Mouse (Mus musculus): ENCODE results near the gene 1700011L22Rik. TPM values are rescaled to one million over a fixed set of nuclear protein-coding genes. Genes with fewer than 3 reads are reported as not detected.

1700011L22Rik gene
- not detected in 2 replicates for polyA plus RNA-seq (2014; fragmentation: Nextera tagmentation; extraction: Ambion mirVana)

DNA sequence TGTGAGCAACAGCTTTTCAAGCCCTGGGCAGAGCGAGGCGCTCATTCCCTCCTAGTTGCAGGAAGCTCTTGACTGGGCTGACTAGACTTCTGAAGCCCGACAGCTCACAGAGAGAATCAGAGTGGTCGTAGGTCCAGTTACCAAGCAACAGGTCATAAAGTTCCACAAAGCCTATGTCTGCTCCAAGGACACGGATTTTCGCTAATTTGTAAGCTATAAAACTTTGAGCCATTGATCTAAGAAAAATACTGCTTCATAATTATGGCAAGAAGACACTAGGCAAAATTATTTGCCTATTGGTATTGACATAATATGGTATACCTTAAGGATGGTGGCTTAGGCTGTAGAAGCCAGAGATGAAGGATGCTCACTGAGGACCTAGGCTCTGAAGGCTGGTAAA, at the start of gene 1700011L22Rik:
Gene 1700011L22Rik (minus strand): TSS at position 101 of the 400 bp plus-strand sequence.
- H3K27ac ChIP-seq (ENCODE audit: low read depth, low read length) = no peak within 1 kb of the TSS
- H3K4me2 ChIP-seq = no peak within 1 kb of the TSS
- no peaks in the 10 kb centered on the region for H3K27me3 ChIP-seq (ENCODE audit: control insufficient read depth, insufficient read depth, low read length)
- ATAC-seq (ENCODE audit: low FRiP score) (no peak), DNase-seq (ENCODE audit: low spot score, missing footprints) (no peak)
- no peak within 1 kb of the TSS for H3K4me3 ChIP-seq (ENCODE audit: low read depth, low read length)
- H3K4me1 ChIP-seq (ENCODE audit: control insufficient read depth, insufficient read depth, low read length) = no peaks in the 10 kb centered on the region
- no peak within 1 kb of the TSS for H3K9ac ChIP-seq (ENCODE audit: low read length)
- no peaks in the 10 kb centered on the region for H3K36me3 ChIP-seq (ENCODE audit: control insufficient read depth, insufficient read depth, low read length)
- 95% methylated on average over 6 of the region's 6 CpGs for WGBS
- no peaks in the 10 kb centered on the region for H3K9me3 ChIP-seq (ENCODE audit: control insufficient read depth, low read length)

DNA sequence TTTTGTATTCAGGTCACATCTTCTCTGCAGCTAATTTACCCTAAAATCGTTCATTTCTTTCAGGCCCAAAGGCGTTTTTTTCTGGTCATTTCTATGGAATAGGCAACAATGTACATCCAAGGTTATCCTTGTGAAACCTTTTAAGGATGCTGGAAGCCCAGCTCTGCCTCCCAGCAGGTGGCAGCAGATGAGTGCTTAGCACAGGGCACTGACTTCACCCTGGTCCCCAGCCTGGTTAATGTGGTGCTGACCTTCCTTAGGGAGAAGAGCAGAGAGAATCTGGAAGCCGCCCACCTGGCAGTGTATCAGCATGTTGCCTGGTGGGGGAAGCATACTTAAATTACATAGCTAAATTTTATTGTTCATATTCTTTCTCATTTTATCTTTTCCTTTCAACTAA, 49.4 kb upstream of the 1700011L22Rik start:
- no peaks in the 10 kb centered on the region for H3K36me3 ChIP-seq (ENCODE audit: control insufficient read depth, insufficient read depth, low read length)
- H3K9me3 ChIP-seq (ENCODE audit: control insufficient read depth, low read length) = no peaks in the 10 kb centered on the region
- no peak for ATAC-seq (ENCODE audit: low FRiP score)
- DNase-seq (ENCODE audit: low spot score, missing footprints) = peak; percentile 89
- H3K4me2 ChIP-seq = no peak overlapping the region
- no peak overlapping the region for H3K27ac ChIP-seq (ENCODE audit: low read depth, low read length)
- no peak overlapping the region for H3K4me3 ChIP-seq (ENCODE audit: low read depth, low read length)
- 54% methylated on average over 3 of the region's 3 CpGs for WGBS
- peaks cover 12% of the 10 kb centered on the region for H3K4me1 ChIP-seq (ENCODE audit: control insufficient read depth, insufficient read depth, low read length)
- no peaks in the 10 kb centered on the region for H3K27me3 ChIP-seq (ENCODE audit: control insufficient read depth, insufficient read depth, low read length)
- H3K9ac ChIP-seq (ENCODE audit: low read length) = no peak overlapping the region

DNA sequence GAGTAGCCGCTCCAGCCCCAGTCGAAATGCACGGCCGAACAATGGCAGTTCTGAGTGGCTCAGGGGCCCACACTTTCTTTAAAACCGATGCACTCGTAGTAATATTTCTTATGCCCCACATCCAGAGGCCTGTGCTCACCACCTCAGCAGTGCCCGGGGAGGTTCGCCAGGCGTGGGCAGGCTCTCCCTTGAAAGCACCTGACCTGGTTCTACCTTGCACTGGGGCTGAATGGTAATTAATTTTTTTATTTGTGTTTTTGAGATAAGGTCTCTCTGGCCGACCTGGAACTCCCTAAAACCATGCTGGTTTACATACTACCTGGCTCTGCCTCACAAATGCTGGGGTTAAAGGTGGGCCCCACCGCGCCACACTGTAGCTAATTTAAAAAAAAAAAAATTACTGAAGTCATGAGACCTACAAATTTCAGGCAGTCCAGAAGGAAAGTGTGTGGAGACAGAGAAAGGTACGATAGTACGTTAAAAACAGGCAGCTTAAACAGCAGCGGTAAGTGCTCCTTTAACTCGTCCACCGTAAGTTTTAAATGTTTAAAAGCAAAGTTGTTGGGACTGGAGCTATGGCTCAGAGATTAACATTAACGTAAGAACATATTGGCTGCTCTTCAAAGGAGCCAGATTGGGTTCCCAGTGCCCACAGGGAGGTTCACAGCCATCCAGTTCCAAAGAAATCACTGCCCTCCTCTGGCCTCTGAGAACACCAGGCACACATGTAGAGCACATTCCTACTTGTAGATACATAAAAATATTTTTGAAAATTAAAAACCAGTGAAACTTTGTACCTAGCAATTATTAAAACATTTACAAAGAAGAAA, 47.1 kb upstream of the 1700011L22Rik start:
- peak overlapping the region; percentile 80 for H3K9ac ChIP-seq (ENCODE audit: low read length)
- whole genome bisulfite sequencing = 15% methylated on average over 18 of the region's 18 CpGs
- no peaks in the 10 kb centered on the region for H3K27me3 ChIP-seq (ENCODE audit: control insufficient read depth, insufficient read depth, low read length)
- peak overlapping the region; percentile 56 for H3K4me3 ChIP-seq (ENCODE audit: low read depth, low read length)
- no peaks in the 10 kb centered on the region for H3K36me3 ChIP-seq (ENCODE audit: control insufficient read depth, insufficient read depth, low read length)
- H3K27ac ChIP-seq (ENCODE audit: low read depth, low read length) = peak overlapping the region; percentile 92
- ATAC-seq (ENCODE audit: low FRiP score) (no peak), DNase-seq (ENCODE audit: low spot score, missing footprints) (peak; percentile 82)
- H3K4me2 ChIP-seq = peak overlapping the region; percentile 89
- H3K4me1 ChIP-seq (ENCODE audit: control insufficient read depth, insufficient read depth, low read length) = peaks cover 12% of the 10 kb centered on the region
- no peaks in the 10 kb centered on the region for H3K9me3 ChIP-seq (ENCODE audit: control insufficient read depth, low read length)

DNA sequence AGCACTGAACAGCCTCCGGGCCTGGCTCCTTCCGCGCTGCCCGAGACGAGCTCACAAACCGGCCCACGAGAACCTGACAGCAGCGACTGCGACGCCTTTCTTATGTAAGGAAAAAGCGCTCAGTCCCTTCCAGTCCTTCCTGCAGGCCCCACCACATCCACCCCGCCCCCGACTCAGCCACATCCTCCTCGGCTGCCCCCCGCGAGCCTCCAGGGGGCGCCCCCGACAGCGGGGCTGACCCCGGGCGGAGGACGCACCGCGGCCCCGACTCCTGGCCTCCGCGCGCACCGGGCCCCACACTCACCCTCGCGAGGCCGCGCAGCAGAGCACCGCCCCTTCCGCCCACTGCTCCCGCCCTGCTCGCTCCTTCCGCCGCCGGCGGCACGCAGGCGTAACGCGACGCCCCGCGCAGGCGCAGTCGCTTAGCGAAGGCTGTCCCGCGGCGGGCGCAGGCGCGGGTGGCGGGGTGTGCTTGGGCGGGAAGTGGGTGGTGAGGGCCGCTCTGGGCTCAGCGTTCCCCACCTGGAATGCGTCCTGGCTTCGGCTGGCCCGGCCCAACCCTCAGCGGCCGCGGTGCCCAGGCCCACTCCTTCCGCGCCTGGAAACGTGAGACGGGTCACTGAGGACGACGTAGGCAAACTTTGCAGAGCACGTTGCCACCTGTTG, 46.4 kb upstream of the 1700011L22Rik start, which contains the start of gene Mmaa:
Gene Mmaa (minus strand): TSS at position 328 of the 666 bp plus-strand sequence.
- H3K4me2 ChIP-seq = peak within 1 kb of the TSS; percentile 89

DNA sequence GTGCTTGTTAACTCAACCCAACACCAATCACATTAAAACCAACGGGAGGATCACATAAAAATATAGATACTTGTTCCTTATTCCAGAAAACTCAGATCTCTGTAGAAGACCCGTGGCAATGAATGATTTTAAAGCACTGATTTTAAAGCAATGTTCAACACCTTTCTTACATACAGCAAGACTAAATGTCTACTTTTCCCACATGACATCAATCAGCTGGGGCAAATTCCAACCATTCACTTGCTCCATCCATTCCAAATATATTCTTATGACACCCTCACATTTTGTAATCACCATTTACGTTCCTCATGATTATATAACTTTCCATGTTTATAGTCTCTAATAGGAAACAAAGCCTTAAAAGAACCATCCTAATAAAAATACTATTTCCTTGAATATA, 45.5 kb upstream of the 1700011L22Rik start:
- H3K36me3 ChIP-seq (ENCODE audit: control insufficient read depth, insufficient read depth, low read length) = no peaks in the 10 kb centered on the region
- no peaks in the 10 kb centered on the region for H3K9me3 ChIP-seq (ENCODE audit: control insufficient read depth, low read length)
- 62% methylated on average over 3 of the region's 3 CpGs for WGBS
- peak overlapping the region; percentile 89 for H3K4me2 ChIP-seq
- no peak overlapping the region for H3K27ac ChIP-seq (ENCODE audit: low read depth, low read length)
- H3K4me3 ChIP-seq (ENCODE audit: low read depth, low read length) = peak overlapping the region; percentile 9; the same call in 1 of the 2 replicates
- peaks cover 12% of the 10 kb centered on the region for H3K4me1 ChIP-seq (ENCODE audit: control insufficient read depth, insufficient read depth, low read length)
- DNase-seq (ENCODE audit: low spot score, missing footprints) (peak; percentile 85), ATAC-seq (ENCODE audit: low FRiP score) (no peak)
- H3K27me3 ChIP-seq (ENCODE audit: control insufficient read depth, insufficient read depth, low read length) = no peaks in the 10 kb centered on the region
- peak overlapping the region; percentile 38 for H3K9ac ChIP-seq (ENCODE audit: low read length)

More for the DNA sequence above, 46.4 kb upstream of the 1700011L22Rik start, which contains the start of gene Mmaa:
- Histone ChIP-seq H3K4me1 (ENCODE audit: control insufficient read depth, insufficient read depth, low read length) (peaks cover 12% of the 10 kb centered on the region), H3K9me3 (ENCODE audit: control insufficient read depth, low read length) (no peaks in the 10 kb centered on the region), H3K27me3 (ENCODE audit: control insufficient read depth, insufficient read depth, low read length) (no peaks in the 10 kb centered on the region), H3K36me3 (ENCODE audit: control insufficient read depth, insufficient read depth, low read length) (no peaks in the 10 kb centered on the region), H3K4me3 (ENCODE audit: low read depth, low read length) (peak within 1 kb of the TSS; percentile 56), H3K27ac (ENCODE audit: low read depth, low read length) (peak within 1 kb of the TSS; percentile 92), H3K9ac (ENCODE audit: low read length) (peak within 1 kb of the TSS; percentile 80)
- ATAC-seq (ENCODE audit: low FRiP score) (peak; percentile 99), DNase-seq (ENCODE audit: low spot score, missing footprints) (peak; percentile 100)
- WGBS = under 1% methylated on average over 67 of the region's 74 CpGs

DNA sequence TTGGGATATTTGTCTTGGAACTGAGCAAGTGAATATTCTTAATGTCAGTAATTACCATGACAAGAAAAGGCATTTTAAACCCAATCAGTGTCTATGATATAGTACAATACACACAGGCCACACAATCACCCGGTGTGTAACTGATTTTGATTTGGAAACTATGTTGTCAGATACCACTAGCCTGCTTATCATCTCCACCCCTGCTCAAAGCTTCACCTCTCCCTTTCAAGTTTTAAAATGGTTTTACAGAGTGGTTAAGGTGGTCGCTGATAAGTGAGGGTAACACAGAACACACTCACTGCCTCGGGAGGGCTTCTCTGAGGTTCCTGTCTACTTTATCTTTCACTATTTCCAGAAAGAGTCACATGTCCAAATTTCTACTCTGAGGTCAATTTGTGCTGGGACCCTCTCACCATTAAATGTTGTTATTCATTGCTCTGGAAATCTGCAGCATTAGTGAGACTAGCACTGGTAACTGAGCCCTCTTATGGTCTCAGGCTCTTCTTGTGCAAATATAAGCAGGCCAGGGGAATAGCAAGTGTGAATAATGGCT, 44.4 kb upstream of the 1700011L22Rik start:
- Histone ChIP-seq H3K4me1 (ENCODE audit: control insufficient read depth, insufficient read depth, low read length) (peaks cover 12% of the 10 kb centered on the region), H3K4me3 (ENCODE audit: low read depth, low read length) (no peak overlapping the region), H3K9ac (ENCODE audit: low read length) (0 out of 2 replicates have a peak overlapping the region, but pooled peaks have one; percentile 21), H3K36me3 (ENCODE audit: control insufficient read depth, insufficient read depth, low read length) (no peaks in the 10 kb centered on the region), H3K4me2 (no peak overlapping the region), H3K9me3 (ENCODE audit: control insufficient read depth, low read length) (no peaks in the 10 kb centered on the region), H3K27ac (ENCODE audit: low read depth, low read length) (no peak overlapping the region), H3K27me3 (ENCODE audit: control insufficient read depth, insufficient read depth, low read length) (no peaks in the 10 kb centered on the region)
- DNase-seq (ENCODE audit: low spot score, missing footprints) (peak; percentile 23), ATAC-seq (ENCODE audit: low FRiP score) (no peak)
- WGBS = 87% methylated on average over 3 of the region's 3 CpGs

DNA sequence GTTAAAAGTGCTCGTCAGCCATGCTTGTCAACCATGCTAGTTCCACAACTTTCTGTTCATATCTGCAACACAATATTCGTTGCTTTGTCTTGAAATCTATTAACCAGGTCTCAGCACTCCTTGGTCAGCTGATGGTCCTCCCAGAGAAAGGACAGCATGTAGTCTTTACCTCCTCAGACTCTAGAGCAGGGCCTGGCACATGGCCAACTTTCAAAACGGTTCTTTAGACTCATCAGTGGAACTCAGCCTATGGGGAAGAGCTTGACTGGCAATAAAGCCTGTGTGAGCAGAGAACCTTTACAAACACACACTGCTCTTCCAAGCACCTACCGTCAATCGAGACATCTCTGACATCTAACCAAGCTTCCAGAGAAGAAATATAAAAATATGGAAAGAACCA, 41.2 kb upstream of the 1700011L22Rik start:
- Histone ChIP-seq H3K4me3 (ENCODE audit: low read depth, low read length) (no peak overlapping the region), H3K4me2 (no peak overlapping the region), H3K4me1 (ENCODE audit: control insufficient read depth, insufficient read depth, low read length) (peaks cover 6% of the 10 kb centered on the region), H3K9ac (ENCODE audit: low read length) (no peak overlapping the region), H3K27ac (ENCODE audit: low read depth, low read length) (no peak overlapping the region), H3K36me3 (ENCODE audit: control insufficient read depth, insufficient read depth, low read length) (no peaks in the 10 kb centered on the region), H3K27me3 (ENCODE audit: control insufficient read depth, insufficient read depth, low read length) (no peaks in the 10 kb centered on the region), H3K9me3 (ENCODE audit: control insufficient read depth, low read length) (no peaks in the 10 kb centered on the region)
- DNase-seq (ENCODE audit: low spot score, missing footprints) (peak; percentile 14), ATAC-seq (ENCODE audit: low FRiP score) (no peak)
- 88% methylated on average over 5 of the region's 5 CpGs for WGBS

DNA sequence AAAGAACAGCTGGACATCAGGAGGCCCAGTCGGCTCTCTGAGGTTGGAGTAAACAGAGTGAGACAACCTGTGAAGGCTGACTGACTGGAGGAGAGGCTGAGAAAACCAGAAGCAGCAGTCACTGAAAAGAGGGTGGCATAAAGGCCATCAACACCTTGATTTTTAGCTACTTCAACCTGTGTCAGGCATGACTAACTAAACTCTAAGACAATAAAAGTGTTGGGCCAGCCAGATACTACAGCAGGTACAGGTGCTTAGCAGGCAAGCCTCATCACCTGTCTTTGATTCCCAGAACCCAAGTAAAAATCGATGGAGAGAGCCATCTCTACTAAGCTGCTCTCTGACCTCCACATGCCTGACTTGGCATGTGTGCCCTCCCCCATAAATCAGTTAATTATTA, 40.3 kb upstream of the 1700011L22Rik start:
- Histone ChIP-seq H3K9me3 (ENCODE audit: control insufficient read depth, low read length) (no peaks in the 10 kb centered on the region), H3K27ac (ENCODE audit: low read depth, low read length) (no peak overlapping the region), H3K4me1 (ENCODE audit: control insufficient read depth, insufficient read depth, low read length) (peaks cover 4% of the 10 kb centered on the region), H3K4me3 (ENCODE audit: low read depth, low read length) (no peak overlapping the region), H3K27me3 (ENCODE audit: control insufficient read depth, insufficient read depth, low read length) (no peaks in the 10 kb centered on the region), H3K36me3 (ENCODE audit: control insufficient read depth, insufficient read depth, low read length) (no peaks in the 10 kb centered on the region), H3K4me2 (no peak overlapping the region), H3K9ac (ENCODE audit: low read length) (no peak overlapping the region)
- ATAC-seq (ENCODE audit: low FRiP score) (no peak), DNase-seq (ENCODE audit: low spot score, missing footprints) (peak; percentile 57)
- WGBS = 73% methylated on average over 2 of the region's 2 CpGs

DNA sequence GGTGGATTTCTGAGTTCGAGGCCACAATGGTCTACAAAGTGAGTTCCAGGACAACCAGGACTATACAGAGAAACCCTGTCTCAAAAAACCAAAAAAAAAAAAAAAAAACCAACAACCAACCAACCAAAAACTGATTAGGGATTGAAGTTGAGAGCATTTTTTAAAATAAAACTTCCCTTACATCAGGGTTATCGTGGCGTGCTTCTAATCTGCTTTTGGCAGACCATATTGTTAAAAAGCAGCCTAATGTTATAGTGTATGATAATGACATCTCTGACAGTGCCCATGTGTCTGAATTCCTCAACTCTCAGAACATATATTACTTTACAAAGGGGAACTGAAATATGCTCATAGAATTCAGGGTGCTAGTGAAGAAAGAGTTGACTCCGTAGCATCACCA, 39.9 kb upstream of the 1700011L22Rik start:
- H3K4me2 ChIP-seq = no peak overlapping the region
- H3K27me3 ChIP-seq (ENCODE audit: control insufficient read depth, insufficient read depth, low read length) = no peaks in the 10 kb centered on the region
- no peaks in the 10 kb centered on the region for H3K36me3 ChIP-seq (ENCODE audit: control insufficient read depth, insufficient read depth, low read length)
- peaks cover 2% of the 10 kb centered on the region for H3K4me1 ChIP-seq (ENCODE audit: control insufficient read depth, insufficient read depth, low read length)
- no peak overlapping the region for H3K9ac ChIP-seq (ENCODE audit: low read length)
- DNase-seq (ENCODE audit: low spot score, missing footprints) = no peak
- ATAC-seq (ENCODE audit: low FRiP score) = no peak
- 87% methylated on average over 4 of the region's 4 CpGs for WGBS
- no peak overlapping the region for H3K27ac ChIP-seq (ENCODE audit: low read depth, low read length)
- no peaks in the 10 kb centered on the region for H3K9me3 ChIP-seq (ENCODE audit: control insufficient read depth, low read length)
- H3K4me3 ChIP-seq (ENCODE audit: low read depth, low read length) = no peak overlapping the region

Measured in midbrain, embryonic 11.5 days (tissue).